Mouse (Mus musculus): Measurements from ENCODE around the gene Senp2.

- TF ChIP-seq CTCF (IDR thresholded peaks at IDR 0.05; ENCODE audit: borderline replicate concordance, insufficient read depth, low read depth, low read length) (no peak), POLR2A (IDR thresholded peaks at IDR 0.05; ENCODE audit: borderline replicate concordance, insufficient read depth, low read length) (no peak)
Observed at GRCm38 (mm10) chr16:21999941-22000690, 9.2 kb upstream of the Senp2 start.
